Mouse (Mus musculus) heart, embryonic 15.5 days (tissue): ENCODE data around the gene Immp2l. TPM values are rescaled to one million over a fixed set of nuclear protein-coding genes. Genes with fewer than 3 reads are reported as not detected.

Experiments used
- ATAC-seq: fragments of 200-750 bp; cut with Nextera tagmentation; replicated peaks from 2 replicates; pipeline ENCODE4 v1.8.0; 2017; ENCODE audit warnings: low read depth, moderate TSS enrichment; ENCODE audit not compliant: insufficient number of reproducible peaks, insufficient read depth, low FRiP score
- H3K27ac ChIP-seq: fragments of 300-500 bp; sonication (generic); 2 replicates; pipeline ENCODE4 v1.5.1; 2015; ENCODE audit warnings: mild to moderate bottlenecking, inconsistent platforms
- H3K27me3 ChIP-seq: fragments of 300-500 bp; sonication (generic); 2 replicates; pipeline ENCODE4 v1.6.1; 2015; ENCODE audit warnings: inconsistent platforms
- H3K36me3 ChIP-seq: fragments of 300-500 bp; sonication (generic); 2 replicates; pipeline ENCODE4 v1.6.1; 2015; ENCODE audit warnings: mild to moderate bottlenecking, inconsistent platforms
- H3K4me1 ChIP-seq: fragments of 300-500 bp; sonication (generic); replicated peaks from 2 replicates; pipeline ENCODE4 v1.6.1; 2015; ENCODE audit warnings: inconsistent platforms
- H3K4me2 ChIP-seq: fragments of 300-500 bp; sonication (generic); 2 replicates; pipeline ENCODE4 v1.6.1; 2015; ENCODE audit warnings: inconsistent platforms, mild to moderate bottlenecking, moderate library complexity
- H3K4me3 ChIP-seq: fragments of 300-500 bp; sonication (generic); 2 replicates; pipeline ENCODE4 v1.5.1; 2015; ENCODE audit warnings: mild to moderate bottlenecking, inconsistent platforms
- H3K9ac ChIP-seq: fragments of 300-500 bp; sonication (generic); 2 replicates; pipeline ENCODE4 v1.6.1; 2015; ENCODE audit warnings: mild to moderate bottlenecking, inconsistent platforms
- H3K9me3 ChIP-seq: fragments of 300-500 bp; sonication (generic); replicated peaks from 2 replicates; pipeline ENCODE4 v1.6.1; 2016; ENCODE audit warnings: inconsistent platforms
- WGBS: fragments of 180-500 bp; shearing (Covaris S2); methylation state at CpG from one replicate; pipeline ENCODE4 v1.1.7; 2015; ENCODE audit warnings: mixed read lengths; 5-methylcytosine and 5-hydroxymethylcytosine counted together
- polyA plus RNA-seq: library from polyadenylated mRNA; unstranded; fragments of >200 nt; fragmentation: Nextera tagmentation; extraction: Ambion mirVana; gene quantifications from 2 replicates; pipeline ENCODE4 v1.2.1, GENCODE M21; 2015

Immp2l gene
- polyA plus RNA-seq, 1 experiment from 2014 or later, result 8.3 TPM

DNA sequence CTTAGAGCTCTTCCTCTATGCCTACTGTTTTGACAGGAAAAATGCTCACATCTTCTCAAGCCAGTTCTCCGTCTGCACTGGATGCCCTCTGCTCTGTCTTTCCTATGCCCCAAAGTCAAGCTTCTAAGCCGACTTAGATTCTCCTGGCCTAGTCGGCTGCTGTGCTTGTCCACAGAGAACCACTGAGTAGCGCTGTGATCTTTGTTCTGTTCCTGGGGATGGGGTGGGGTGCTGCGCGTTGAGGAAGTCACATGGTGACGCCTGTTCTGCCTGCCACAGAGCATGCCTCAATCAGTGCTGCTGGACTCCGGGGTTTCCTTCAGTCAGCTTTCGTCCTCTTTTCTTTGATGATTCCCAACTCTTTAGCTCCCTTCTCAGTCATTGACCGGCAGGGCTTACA lies 470.7 kb downstream of the Immp2l start:
- H3K9me3 ChIP-seq, result no peaks in the 10 kb centered on the region
- WGBS, result 46% methylated on average over 10 of the region's 10 CpGs
- no peak overlapping the region for H3K4me2 ChIP-seq
- no peak overlapping the region for H3K4me3 ChIP-seq
- no peaks in the 10 kb centered on the region for H3K36me3 ChIP-seq
- ATAC-seq, result no peak
- no peaks in the 10 kb centered on the region for H3K27me3 ChIP-seq
- no peak overlapping the region for H3K27ac ChIP-seq
- H3K4me1 ChIP-seq, result no peaks in the 10 kb centered on the region
- no peak overlapping the region for H3K9ac ChIP-seq

DNA sequence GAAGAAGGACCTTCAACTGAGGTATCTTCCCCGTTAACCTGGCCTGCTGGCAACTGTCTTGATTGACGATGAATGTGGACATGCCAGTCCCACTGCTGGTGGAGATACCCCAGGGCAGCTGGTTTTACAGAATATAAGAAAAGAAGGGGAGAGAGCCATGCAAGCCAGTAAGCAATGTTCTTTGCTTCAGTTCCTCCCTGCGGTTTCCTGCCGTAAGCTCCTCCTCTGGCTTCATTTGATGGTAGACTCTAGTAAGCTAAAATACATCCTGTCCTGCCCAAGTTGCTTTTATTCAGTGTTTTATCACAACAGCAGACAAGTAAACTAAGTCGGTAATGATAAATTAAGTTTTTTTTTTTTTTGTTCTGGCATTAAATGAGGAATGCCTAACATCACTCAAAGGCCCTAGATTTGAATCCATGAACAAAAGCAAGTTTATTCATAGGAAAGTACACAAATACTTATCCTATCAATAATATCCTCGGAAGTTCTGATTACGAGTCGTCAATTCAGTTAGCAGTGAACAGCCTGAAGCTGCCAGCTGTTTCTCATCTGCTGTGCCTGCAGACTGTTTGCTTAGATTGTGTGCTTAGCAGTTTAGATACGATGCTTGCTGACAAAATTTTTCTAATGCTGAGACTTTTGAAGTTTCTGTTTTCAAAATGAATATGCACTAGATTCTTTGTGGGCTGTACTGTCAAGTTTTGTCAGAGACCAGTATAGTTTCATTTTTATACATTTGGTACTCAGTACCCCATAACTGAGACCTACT lies 476.3 kb downstream of the Immp2l start:
- H3K27me3 ChIP-seq, result no peaks in the 10 kb centered on the region
- no peak overlapping the region for H3K9ac ChIP-seq
- H3K4me3 ChIP-seq, result no peak overlapping the region
- H3K4me1 ChIP-seq, result no peaks in the 10 kb centered on the region
- no peak for ATAC-seq
- H3K27ac ChIP-seq, result no peak overlapping the region
- no peaks in the 10 kb centered on the region for H3K36me3 ChIP-seq
- 59% methylated on average over 9 of the region's 9 CpGs for WGBS
- no peak overlapping the region for H3K4me2 ChIP-seq
- H3K9me3 ChIP-seq, result no peaks in the 10 kb centered on the region

DNA sequence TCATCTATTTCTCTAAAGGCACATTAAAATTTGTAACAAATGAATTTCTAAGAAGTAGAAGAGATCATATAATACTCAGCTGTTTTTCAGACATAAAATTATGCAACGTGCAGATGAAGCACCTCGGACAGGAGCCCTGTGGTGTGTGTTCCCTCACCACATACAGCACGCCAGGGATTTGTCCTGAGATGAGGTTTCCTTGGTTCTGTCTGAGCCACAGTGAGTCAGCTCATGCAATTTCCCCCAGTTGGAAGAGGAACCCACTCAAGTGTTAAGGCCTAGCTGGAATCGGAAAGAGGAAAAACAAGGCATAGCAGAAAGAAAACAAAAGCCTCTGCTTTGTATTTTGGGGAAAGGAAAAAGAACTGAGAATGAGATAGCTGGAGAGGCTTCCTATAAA lies 484.7 kb downstream of the Immp2l start:
- Histone ChIP-seq H3K27ac (no peak overlapping the region), H3K9ac (no peak overlapping the region), H3K4me3 (no peak overlapping the region), H3K4me1 (no peaks in the 10 kb centered on the region), H3K27me3 (no peaks in the 10 kb centered on the region), H3K4me2 (no peak overlapping the region), H3K9me3 (no peaks in the 10 kb centered on the region), H3K36me3 (no peaks in the 10 kb centered on the region)
- WGBS, result 77% methylated on average over 4 of the region's 4 CpGs
- no peak for ATAC-seq

DNA sequence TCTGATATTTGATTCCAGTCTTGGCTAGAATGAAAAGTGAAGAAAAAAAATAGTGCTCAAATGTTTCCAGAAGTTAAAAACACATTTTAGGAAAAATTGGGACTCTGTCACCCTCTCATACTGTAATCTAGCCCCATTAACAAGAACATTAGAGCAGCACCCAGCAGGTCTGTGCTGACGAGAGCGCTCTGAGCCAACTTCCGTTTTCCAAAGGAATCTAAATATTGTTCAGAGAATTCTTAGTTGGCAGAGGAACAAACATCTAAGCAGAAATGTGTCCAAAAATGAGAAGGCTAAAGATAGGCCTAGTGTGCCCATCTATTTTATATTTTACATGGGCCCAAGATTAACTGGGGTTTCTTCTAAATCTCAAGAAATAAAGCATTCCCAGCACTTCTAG lies 486.7 kb downstream of the Immp2l start:
- H3K9me3 ChIP-seq, result no peaks in the 10 kb centered on the region
- no peaks in the 10 kb centered on the region for H3K4me1 ChIP-seq
- H3K9ac ChIP-seq, result no peak overlapping the region
- no peak overlapping the region for H3K4me2 ChIP-seq
- no peaks in the 10 kb centered on the region for H3K36me3 ChIP-seq
- no peaks in the 10 kb centered on the region for H3K27me3 ChIP-seq
- no peak for ATAC-seq
- WGBS, result 70% methylated on average over 3 of the region's 3 CpGs
- no peak overlapping the region for H3K27ac ChIP-seq
- H3K4me3 ChIP-seq, result no peak overlapping the region

DNA sequence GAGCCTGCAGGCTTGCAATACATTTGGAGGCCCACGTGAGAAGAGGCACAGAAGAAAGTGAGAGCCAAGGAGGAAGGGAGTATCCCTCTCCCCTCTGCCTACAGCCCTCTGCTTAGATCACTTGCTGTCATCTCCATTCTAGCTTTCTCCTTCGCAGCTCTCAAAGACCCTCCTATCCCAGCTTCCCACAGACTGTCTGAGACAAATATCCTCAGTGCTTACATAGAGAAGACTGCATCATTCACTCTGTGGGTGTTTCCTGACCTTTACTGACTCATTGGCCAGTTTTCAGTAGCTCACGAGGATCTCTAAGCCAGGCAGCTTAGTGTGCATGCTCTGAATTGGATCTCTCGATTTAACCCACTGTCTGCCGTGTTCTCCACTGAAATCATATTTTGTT lies 495.0 kb downstream of the Immp2l start:
- H3K9me3 ChIP-seq, result no peaks in the 10 kb centered on the region
- H3K36me3 ChIP-seq, result no peaks in the 10 kb centered on the region
- no peak overlapping the region for H3K9ac ChIP-seq
- no peaks in the 10 kb centered on the region for H3K27me3 ChIP-seq
- 55% methylated on average over 5 of the region's 5 CpGs for WGBS
- H3K27ac ChIP-seq, result no peak overlapping the region
- no peak overlapping the region for H3K4me3 ChIP-seq
- no peaks in the 10 kb centered on the region for H3K4me1 ChIP-seq
- ATAC-seq, result no peak
- H3K4me2 ChIP-seq, result no peak overlapping the region

DNA sequence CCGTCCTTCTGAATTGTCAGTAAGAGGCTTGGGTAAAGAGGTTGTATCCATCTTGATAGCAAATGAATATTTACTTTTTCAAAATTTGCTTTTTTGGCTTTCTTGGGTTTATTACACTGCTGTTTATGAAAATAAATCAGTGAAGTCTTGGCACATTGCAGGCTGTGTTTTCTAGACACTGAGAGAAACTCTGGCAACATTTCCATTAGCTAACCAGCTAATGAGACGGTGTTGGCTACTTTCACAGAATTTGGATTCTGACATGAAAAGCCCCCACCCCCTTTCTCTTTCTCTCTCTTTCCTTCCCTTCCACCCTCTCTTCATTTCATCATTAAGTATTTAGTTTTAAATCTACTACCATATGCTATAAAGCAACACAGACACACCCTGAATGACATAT lies 496.4 kb downstream of the Immp2l start:
- Histone ChIP-seq H3K9ac (no peak overlapping the region), H3K9me3 (no peaks in the 10 kb centered on the region), H3K27me3 (no peaks in the 10 kb centered on the region), H3K27ac (no peak overlapping the region), H3K4me2 (no peak overlapping the region), H3K36me3 (no peaks in the 10 kb centered on the region), H3K4me3 (no peak overlapping the region), H3K4me1 (no peaks in the 10 kb centered on the region)
- no peak for ATAC-seq
- whole genome bisulfite sequencing, result 80% methylated on average over 2 of the region's 2 CpGs

DNA sequence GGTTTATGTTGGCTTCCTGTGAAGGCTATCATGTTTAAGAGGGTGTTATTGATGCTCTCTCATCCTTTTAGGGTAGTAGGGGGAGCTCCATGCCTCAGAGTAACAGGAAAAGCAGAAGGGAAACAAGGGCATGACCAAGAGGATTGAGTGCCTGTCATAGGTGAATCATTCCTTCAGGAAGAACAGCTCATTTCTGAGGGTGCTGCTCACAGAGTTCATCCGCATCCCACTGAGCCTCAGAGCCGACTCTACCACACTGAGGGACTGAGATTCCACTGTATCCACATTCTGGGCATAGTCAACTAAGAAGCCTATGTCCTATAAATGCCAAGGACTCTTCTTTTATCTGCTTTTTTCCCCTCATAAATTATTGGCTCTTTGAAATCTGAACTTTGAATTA lies 497.8 kb downstream of the Immp2l start:
- Histone ChIP-seq H3K27ac (no peak overlapping the region), H3K4me3 (no peak overlapping the region), H3K4me2 (no peak overlapping the region), H3K36me3 (no peaks in the 10 kb centered on the region), H3K4me1 (no peaks in the 10 kb centered on the region), H3K27me3 (no peaks in the 10 kb centered on the region), H3K9me3 (no peaks in the 10 kb centered on the region), H3K9ac (no peak overlapping the region)
- no peak for ATAC-seq
- WGBS, result 79% methylated on average over 2 of the region's 2 CpGs

DNA sequence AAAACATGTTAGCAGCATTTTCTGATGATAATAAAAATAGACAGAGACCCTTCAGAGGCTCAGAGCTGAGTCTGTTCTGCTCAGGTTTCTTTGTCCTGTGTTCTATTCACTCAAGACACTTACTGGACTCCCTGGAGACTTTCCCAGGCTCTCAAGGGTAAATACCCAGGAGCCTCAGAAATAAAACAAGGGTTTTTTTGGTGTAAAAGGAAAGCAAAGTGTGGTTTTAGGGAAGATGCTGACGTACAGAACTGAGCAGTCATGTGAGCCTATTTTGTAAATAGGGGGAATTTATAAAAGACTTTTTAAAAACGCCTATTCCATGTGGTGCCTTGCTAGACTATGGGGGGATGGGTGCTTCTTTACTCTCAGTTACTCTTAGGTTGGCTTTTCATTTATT lies 502.8 kb downstream of the Immp2l start:
- H3K9ac ChIP-seq, result no peak overlapping the region
- H3K4me1 ChIP-seq, result no peaks in the 10 kb centered on the region
- no peak overlapping the region for H3K27ac ChIP-seq
- H3K36me3 ChIP-seq, result no peaks in the 10 kb centered on the region
- no peak overlapping the region for H3K4me3 ChIP-seq
- no peaks in the 10 kb centered on the region for H3K9me3 ChIP-seq
- no peaks in the 10 kb centered on the region for H3K27me3 ChIP-seq
- 78% methylated on average over 2 of the region's 2 CpGs for WGBS
- no peak for ATAC-seq
- H3K4me2 ChIP-seq, result no peak overlapping the region

DNA sequence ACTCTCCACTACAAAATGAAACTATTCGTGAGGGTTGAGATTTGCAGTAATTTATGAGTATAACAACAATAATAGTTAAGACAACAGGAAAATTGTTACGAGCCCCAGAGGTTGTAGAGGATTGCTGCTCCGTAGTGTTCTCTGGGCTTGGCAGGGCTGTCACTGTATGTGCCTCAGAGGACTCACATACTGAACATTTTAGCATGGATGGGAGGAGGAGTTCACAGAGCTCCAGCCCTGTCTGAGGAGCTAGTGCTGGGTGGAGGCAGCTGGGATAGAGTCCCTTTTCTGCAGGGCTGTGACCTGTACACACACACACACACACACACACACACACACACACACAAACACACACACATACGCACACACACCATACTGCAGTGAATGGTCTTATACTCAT lies 504.5 kb downstream of the Immp2l start:
- H3K9me3 ChIP-seq, result no peaks in the 10 kb centered on the region
- no peaks in the 10 kb centered on the region for H3K27me3 ChIP-seq
- no peak overlapping the region for H3K4me2 ChIP-seq
- no peak overlapping the region for H3K27ac ChIP-seq
- no peak for ATAC-seq
- 71% methylated on average over 4 of the region's 4 CpGs for WGBS
- no peaks in the 10 kb centered on the region for H3K4me1 ChIP-seq
- H3K4me3 ChIP-seq, result no peak overlapping the region
- H3K9ac ChIP-seq, result no peak overlapping the region
- no peaks in the 10 kb centered on the region for H3K36me3 ChIP-seq

DNA sequence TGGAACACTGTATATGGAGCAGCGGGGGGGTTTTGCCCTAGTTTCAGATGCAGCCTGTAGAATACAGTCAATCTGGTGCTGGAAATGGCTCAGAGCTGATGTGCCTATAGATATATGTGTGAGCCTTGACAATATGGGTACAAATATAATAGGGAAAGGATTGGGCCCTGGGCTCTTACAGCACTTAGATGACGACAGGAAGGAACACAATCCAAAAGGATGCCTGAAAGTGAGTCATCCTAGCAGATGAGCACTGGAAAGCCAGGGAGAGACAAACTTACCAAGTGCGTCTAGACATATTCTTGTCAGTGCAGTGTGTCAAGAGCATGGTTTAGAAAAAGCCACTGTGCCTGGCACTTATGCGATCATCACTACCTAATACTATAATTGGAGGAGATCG lies 516.1 kb downstream of the Immp2l start:
- Histone ChIP-seq H3K27ac (no peak overlapping the region), H3K4me3 (no peak overlapping the region), H3K9ac (no peak overlapping the region), H3K9me3 (no peaks in the 10 kb centered on the region), H3K36me3 (no peaks in the 10 kb centered on the region), H3K4me1 (no peaks in the 10 kb centered on the region), H3K27me3 (no peaks in the 10 kb centered on the region), H3K4me2 (no peak overlapping the region)
- 80% methylated on average over 5 of the region's 5 CpGs for WGBS
- no peak for ATAC-seq

DNA sequence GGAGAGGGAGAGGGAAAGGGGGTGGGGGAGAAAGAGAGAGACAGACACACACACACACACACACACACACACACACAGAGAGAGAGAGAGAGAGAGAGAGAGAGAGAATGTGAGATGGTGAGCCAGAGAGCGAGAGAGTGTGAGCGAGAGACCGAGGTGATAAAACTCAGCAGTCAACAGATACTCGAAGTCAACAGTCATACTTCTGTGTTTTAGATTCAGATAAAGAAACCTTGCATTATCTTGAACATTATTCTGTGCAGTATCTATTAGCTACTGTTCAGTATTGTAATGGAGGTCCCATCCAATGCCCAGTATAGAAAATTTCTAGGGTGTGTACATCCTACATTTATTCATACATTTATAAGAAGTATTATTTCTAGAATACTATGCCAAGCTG lies 527.7 kb downstream of the Immp2l start:
- H3K27ac ChIP-seq, result no peak overlapping the region
- no peak overlapping the region for H3K9ac ChIP-seq
- WGBS, result 53% methylated on average over 4 of the region's 4 CpGs
- no peaks in the 10 kb centered on the region for H3K27me3 ChIP-seq
- H3K4me1 ChIP-seq, result peaks cover 5% of the 10 kb centered on the region; the same call in 1 of the 2 replicates
- ATAC-seq, result no peak
- H3K9me3 ChIP-seq, result no peaks in the 10 kb centered on the region
- H3K4me3 ChIP-seq, result no peak overlapping the region
- H3K36me3 ChIP-seq, result no peaks in the 10 kb centered on the region
- H3K4me2 ChIP-seq, result no peak overlapping the region

DNA sequence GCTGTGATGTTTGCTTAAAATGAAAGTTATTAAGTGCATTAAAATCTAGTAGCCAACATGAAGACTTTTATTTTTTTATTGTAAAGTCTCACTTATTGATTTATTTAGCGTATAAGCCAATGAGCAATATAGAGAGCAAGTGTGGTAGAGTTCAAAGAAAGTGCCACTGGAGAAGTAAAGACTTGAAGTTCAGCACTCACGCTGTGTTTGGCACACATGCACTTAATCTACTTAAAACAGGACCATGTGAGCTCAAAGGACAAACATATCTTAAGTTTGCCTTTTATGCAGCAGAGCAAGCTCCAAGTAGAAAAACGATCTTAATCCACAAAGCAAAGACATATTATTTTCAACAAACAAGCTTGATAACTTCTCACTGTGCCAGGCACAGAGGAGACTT lies 533.9 kb downstream of the Immp2l start:
- Histone ChIP-seq H3K9ac (no peak overlapping the region), H3K27ac (no peak overlapping the region), H3K4me1 (peaks cover 6% of the 10 kb centered on the region; the same call in 1 of the 2 replicates), H3K4me2 (no peak overlapping the region), H3K4me3 (no peak overlapping the region), H3K27me3 (no peaks in the 10 kb centered on the region), H3K36me3 (no peaks in the 10 kb centered on the region), H3K9me3 (no peaks in the 10 kb centered on the region)
- no peak for ATAC-seq
- WGBS, result 56% methylated on average over 3 of the region's 3 CpGs
